Mouse (Mus musculus) midbrain, embryonic 11.5 days (tissue): ENCODE measurements at regions not wholly inside any gene's neighbourhood (a gene's known extent, or its start where the extent isn't known, plus 50 kb on each side); places are given as distances from the start of the nearest gene placed in this dataset.

Experiments used
- ATAC-seq: fragments of 200-750 bp; cut with Nextera tagmentation; 2 replicates; pipeline ENCODE4 v1.8.0; 2017; ENCODE audit warnings: moderate TSS enrichment, moderate library complexity; ENCODE audit not compliant: low FRiP score
- DNase-seq: peaks from one replicate; pipeline ENCODE4 v3.0.0; 2015; ENCODE audit warnings: low spot score; ENCODE audit errors: missing footprints
- H3K27ac ChIP-seq: fragments of 300-500 bp; sonication (generic); 2 replicates; pipeline ENCODE4 v1.5.1; 2014; ENCODE audit warnings: low read depth, low read length
- H3K27me3 ChIP-seq: fragments of 300-500 bp; sonication (generic); 2 replicates; pipeline ENCODE4 v1.6.1; 2014; ENCODE audit warnings: mild to moderate bottlenecking, low read length, moderate library complexity, mixed read lengths; ENCODE audit not compliant: control insufficient read depth, insufficient read depth
- H3K36me3 ChIP-seq: fragments of 300-500 bp; sonication (generic); 2 replicates; pipeline ENCODE4 v1.6.1; 2014; ENCODE audit warnings: mild to moderate bottlenecking, low read length, moderate library complexity, mixed read lengths; ENCODE audit not compliant: control insufficient read depth, insufficient read depth
- H3K4me1 ChIP-seq: fragments of 300-500 bp; sonication (generic); 2 replicates; pipeline ENCODE4 v1.6.1; 2014; ENCODE audit warnings: low read length; ENCODE audit not compliant: control insufficient read depth, insufficient read depth
- H3K4me2 ChIP-seq: fragments of 300-500 bp; sonication (generic); 2 replicates; pipeline ENCODE4 v1.6.1; 2014; ENCODE audit warnings: mild to moderate bottlenecking, moderate library complexity
- H3K4me3 ChIP-seq: fragments of 300-500 bp; sonication (generic); 2 replicates; pipeline ENCODE4 v1.5.1; 2014; ENCODE audit warnings: low read depth, low read length
- H3K9ac ChIP-seq: fragments of 300-500 bp; sonication (generic); 2 replicates; pipeline ENCODE4 v1.6.1; 2014; ENCODE audit warnings: low read length
- H3K9me3 ChIP-seq: fragments of 300-500 bp; sonication (generic); 2 replicates; pipeline ENCODE4 v1.6.1; 2016; ENCODE audit warnings: low read length; ENCODE audit not compliant: control insufficient read depth
- WGBS: fragments of 180-500 bp; shearing (Covaris S2); extraction: QIAGEN DNeasy Blood & Tissue Kit; methylation state at CpG from one replicate; pipeline ENCODE4 v1.1.7; 2014; 5-methylcytosine and 5-hydroxymethylcytosine counted together

DNA sequence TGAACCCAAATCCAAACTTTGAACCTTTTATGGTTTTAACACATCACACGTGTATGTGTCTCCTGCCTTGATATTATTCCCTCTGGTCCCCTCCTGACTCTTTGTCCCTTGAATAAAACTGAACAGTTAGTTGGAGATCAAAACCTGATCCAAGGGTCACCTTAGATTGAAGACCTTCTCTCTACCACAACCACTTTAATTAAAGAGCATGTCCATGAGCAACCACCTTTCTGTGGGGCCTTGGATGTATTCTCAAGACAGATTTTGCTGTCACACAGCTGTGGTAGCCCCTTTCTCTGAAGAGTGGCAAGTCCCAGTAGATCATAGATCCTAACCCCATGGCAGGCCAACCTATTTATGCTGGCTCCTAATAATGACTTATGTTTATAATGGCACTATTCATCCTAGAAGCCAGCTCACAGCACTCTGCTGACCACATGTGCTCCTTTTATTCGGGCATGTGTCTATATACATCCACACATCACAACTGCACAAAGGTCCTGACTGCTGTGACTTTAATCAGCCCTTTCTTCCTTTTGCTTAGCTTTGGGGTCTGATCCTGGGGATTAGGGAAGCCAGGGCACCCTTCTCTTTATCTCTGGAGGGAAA lies 536.8 kb upstream of the Tenm2 start:
- Histone ChIP-seq H3K4me2 (no peak overlapping the region), H3K27ac (no peak overlapping the region), H3K4me3 (no peak overlapping the region), H3K36me3 (no peaks in the 10 kb centered on the region), H3K9me3 (no peaks in the 10 kb centered on the region), H3K9ac (no peak overlapping the region), H3K27me3 (no peaks in the 10 kb centered on the region), H3K4me1 (peaks cover 11% of the 10 kb centered on the region)
- WGBS = 15% methylated on average over 2 of the region's 2 CpGs
- DNase-seq (peak; percentile 83), ATAC-seq (peak; percentile 89)

DNA sequence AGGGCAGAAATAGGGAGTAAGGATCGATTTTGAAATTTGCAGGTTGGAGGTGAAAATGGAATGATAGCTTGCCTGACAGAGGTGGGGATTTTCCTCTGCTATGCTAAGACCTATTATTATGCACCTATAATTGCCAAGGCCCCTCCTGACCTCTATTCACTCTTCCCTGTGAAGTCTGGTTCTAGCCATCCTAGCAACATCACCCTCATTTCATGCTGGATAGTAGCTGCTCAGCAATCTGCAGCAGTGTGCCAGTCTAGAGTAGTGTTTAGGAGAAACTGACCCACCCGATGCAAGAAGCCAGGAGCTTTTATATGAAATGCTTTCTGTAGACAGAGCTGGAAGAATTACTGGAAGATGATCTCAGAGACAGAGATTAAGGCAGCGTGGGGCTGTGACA lies 535.1 kb upstream of the Tenm2 start:
- 58% methylated on average over 3 of the region's 3 CpGs for WGBS
- Histone ChIP-seq H3K36me3 (no peaks in the 10 kb centered on the region), H3K27ac (no peak overlapping the region), H3K4me3 (no peak overlapping the region), H3K9me3 (no peaks in the 10 kb centered on the region), H3K4me2 (no peak overlapping the region), H3K4me1 (peaks cover 11% of the 10 kb centered on the region), H3K27me3 (no peaks in the 10 kb centered on the region), H3K9ac (no peak overlapping the region)
- DNase-seq (peak; percentile 68), ATAC-seq (no peak)

DNA sequence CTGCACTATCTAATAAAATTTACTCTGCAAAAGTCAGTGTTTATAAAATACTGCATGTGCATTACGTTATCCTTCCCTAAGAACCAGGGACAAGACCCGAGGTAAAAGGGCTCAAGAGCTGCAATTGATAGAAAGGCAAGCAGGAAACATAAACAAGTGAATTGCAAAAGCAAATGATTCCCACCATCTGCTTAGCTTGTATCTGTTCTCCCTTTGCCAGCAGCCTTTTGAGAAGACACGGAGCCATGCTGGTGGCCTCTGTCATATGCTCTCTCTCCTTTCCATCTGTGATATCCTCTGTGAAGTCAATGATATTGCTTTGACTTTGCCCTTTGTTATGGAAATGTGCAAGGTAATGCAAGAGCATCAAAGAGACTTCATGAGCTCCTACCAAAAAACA lies 532.4 kb upstream of the Tenm2 start:
- 73% methylated on average over 3 of the region's 3 CpGs for WGBS
- ATAC-seq = no peak
- peak; percentile 56 for DNase-seq

DNA sequence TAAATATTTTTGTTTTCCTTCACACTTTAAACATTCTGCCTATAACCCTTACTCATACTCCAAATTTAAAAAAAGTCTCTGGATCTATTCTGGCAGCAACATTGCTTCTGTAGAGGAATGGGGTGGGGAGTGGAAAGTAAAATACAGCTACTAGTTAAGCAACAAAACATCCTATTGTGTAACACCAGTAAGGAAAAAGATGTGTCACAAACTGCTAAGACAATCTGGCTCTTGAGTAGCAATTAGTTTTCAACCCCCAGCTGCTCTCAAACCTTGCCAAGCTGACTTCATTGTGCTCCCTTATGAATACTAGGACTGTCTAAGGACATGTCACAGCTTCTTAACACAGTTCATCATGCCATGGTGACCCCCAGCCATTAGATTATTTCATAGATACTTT lies 500.2 kb upstream of the Tenm2 start:
- no peaks in the 10 kb centered on the region for H3K4me1 ChIP-seq
- H3K9ac ChIP-seq = no peak overlapping the region
- DNase-seq (no peak), ATAC-seq (no peak)
- H3K27ac ChIP-seq = no peak overlapping the region
- H3K9me3 ChIP-seq = no peaks in the 10 kb centered on the region
- H3K36me3 ChIP-seq = no peaks in the 10 kb centered on the region
- H3K27me3 ChIP-seq = no peaks in the 10 kb centered on the region
- no peak overlapping the region for H3K4me2 ChIP-seq
- no peak overlapping the region for H3K4me3 ChIP-seq

More for the DNA sequence above, 532.4 kb upstream of the Tenm2 start:
- H3K4me2 ChIP-seq = no peak overlapping the region
- no peaks in the 10 kb centered on the region for H3K36me3 ChIP-seq
- H3K4me1 ChIP-seq = peaks cover 9% of the 10 kb centered on the region
- H3K27ac ChIP-seq = no peak overlapping the region
- no peaks in the 10 kb centered on the region for H3K9me3 ChIP-seq
- H3K9ac ChIP-seq = no peak overlapping the region
- H3K4me3 ChIP-seq = no peak overlapping the region
- H3K27me3 ChIP-seq = no peaks in the 10 kb centered on the region

DNA sequence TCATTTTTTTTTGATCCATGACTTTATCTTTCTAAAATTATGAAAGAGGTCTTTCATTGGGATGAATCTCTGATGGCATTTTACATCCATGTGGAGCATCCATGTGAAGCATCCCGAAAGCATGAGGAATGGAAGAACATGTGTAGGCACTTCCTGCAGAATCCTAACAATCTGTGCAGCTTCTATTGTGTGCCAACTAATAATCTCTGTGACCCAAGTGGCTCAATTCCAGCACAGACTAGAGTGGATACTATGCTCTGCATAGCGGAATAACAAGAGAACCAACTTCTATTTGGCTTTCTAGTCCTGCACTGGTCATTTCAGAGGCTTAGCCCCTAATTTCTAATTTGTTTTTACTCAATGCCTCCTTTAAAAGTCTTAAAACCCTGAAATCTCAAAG lies 499.7 kb upstream of the Tenm2 start:
- Histone ChIP-seq H3K27me3 (no peaks in the 10 kb centered on the region), H3K9ac (no peak overlapping the region)
- WGBS = 76% methylated on average over 2 of the region's 2 CpGs

DNA sequence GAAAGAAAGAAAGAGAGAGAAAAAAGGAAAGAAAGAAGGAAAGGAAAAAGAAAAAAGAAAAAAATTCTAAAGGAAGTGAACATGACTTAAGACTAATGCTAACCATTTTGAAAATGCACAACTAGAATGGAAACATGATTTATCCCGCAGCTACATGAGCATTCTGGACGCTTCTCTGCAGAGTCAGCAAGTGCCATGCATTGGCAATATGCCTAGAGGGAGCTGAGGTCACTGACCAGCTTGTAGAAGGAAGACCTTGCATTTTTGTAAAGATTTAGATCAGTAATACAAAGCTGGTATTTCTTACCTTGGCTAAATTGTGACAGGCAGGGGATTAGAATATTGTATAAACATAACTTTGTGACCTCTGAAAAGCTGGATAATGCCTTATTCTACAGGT lies 461.2 kb upstream of the Tenm2 start:
- no peak overlapping the region for H3K4me3 ChIP-seq
- H3K36me3 ChIP-seq = no peaks in the 10 kb centered on the region
- no peaks in the 10 kb centered on the region for H3K4me1 ChIP-seq
- 80% methylated on average over 2 of the region's 2 CpGs for WGBS
- DNase-seq = no peak
- no peaks in the 10 kb centered on the region for H3K9me3 ChIP-seq
- no peak for ATAC-seq
- no peak overlapping the region for H3K4me2 ChIP-seq
- no peaks in the 10 kb centered on the region for H3K27me3 ChIP-seq
- no peak overlapping the region for H3K9ac ChIP-seq
- no peak overlapping the region for H3K27ac ChIP-seq

More for the DNA sequence above, 499.7 kb upstream of the Tenm2 start:
- no peaks in the 10 kb centered on the region for H3K4me1 ChIP-seq
- H3K36me3 ChIP-seq = no peaks in the 10 kb centered on the region
- no peak overlapping the region for H3K4me2 ChIP-seq
- no peak for ATAC-seq
- no peaks in the 10 kb centered on the region for H3K9me3 ChIP-seq
- H3K4me3 ChIP-seq = no peak overlapping the region
- DNase-seq = no peak
- no peak overlapping the region for H3K27ac ChIP-seq

DNA sequence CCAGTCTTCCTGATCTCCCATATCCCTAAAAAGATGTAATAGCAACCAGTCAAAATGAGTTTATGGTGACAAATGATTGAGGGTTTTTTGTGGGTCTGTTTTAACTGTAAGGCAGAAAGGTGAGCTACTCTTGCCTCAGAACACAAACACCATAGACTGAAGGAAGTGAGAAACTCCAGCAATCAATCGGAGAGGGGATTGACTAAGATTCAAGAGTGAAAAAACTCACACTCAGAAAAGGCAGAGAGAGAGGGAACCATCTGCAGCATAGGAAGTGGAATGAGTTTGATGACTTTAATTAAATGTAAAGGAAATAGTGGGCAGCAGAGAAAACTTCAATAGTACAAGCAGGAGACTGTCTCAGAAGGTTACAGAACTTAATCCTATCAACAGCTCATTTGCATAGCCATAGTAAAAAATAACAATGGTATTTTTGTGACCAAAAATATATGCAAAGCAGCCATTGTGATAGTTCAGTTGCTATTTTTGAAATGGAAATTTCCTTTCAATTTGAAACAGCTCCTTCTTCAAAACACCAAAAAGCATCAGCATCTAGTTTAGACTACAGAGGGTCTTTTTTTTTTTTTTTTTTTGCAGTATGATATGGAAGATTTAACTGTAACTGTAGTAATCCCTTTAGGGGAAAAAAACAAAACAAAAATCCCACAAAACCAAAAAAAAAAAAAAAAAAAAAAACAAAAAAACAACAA lies 442.9 kb upstream of the Tenm2 start:
- no peaks in the 10 kb centered on the region for H3K9me3 ChIP-seq
- DNase-seq = no peak
- no peak overlapping the region for H3K9ac ChIP-seq
- ATAC-seq = peak; percentile 83
- peaks cover 4% of the 10 kb centered on the region; the same call in 1 of the 2 replicates for H3K4me1 ChIP-seq
- peak overlapping the region; percentile 12 for H3K27ac ChIP-seq
- whole genome bisulfite sequencing = 17% methylated on average over 1 of the region's 1 CpGs
- no peaks in the 10 kb centered on the region for H3K36me3 ChIP-seq
- H3K4me3 ChIP-seq = no peak overlapping the region
- no peak overlapping the region for H3K4me2 ChIP-seq
- no peaks in the 10 kb centered on the region for H3K27me3 ChIP-seq

DNA sequence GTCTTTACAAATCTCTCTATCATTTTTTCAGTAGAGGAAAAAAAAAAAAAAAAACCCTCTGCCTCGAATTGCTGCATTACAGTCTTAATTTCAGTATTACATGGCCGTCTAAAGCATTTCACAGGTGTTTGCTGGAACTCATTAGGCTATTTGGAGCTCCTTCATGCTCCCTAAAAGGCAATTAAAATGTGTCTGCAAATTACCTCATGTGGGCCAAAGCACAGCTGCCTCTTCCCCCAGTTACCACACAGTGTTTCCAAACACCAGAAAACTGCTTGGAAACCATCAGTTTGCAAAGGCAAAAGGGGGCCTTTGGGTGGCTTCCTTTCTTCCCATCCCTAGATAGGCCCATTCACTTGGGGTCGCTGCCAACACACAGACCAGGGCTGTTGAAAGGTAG lies 435.6 kb upstream of the Tenm2 start:
- WGBS = 52% methylated on average over 3 of the region's 3 CpGs

DNA sequence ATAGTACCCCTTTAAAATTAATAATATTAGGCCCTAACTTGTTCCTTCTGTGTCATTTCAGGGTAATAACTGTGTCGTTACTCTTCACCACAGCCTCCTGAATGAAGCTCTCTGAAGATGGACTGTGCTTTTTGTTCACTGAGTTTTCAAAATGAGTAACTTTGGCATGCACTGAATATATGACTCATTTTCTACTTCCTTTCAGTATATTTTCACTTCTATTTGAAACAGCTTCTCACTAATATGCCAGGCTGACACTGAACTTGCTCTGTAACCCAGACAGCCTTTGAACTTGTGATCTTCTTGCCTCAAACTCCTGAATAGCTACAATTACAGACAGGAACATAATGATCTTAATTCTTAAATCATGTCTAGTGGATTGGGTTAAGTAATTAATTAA lies 431.2 kb upstream of the Tenm2 start:
- no peak for ATAC-seq

More for the DNA sequence above, 435.6 kb upstream of the Tenm2 start:
- H3K27ac ChIP-seq = no peak overlapping the region
- H3K9me3 ChIP-seq = no peaks in the 10 kb centered on the region
- DNase-seq = no peak
- no peak overlapping the region for H3K9ac ChIP-seq
- H3K4me1 ChIP-seq = no peaks in the 10 kb centered on the region
- H3K4me3 ChIP-seq = no peak overlapping the region
- H3K27me3 ChIP-seq = no peaks in the 10 kb centered on the region
- no peaks in the 10 kb centered on the region for H3K36me3 ChIP-seq
- ATAC-seq = no peak
- H3K4me2 ChIP-seq = no peak overlapping the region

More for the DNA sequence above, 431.2 kb upstream of the Tenm2 start:
- DNase-seq = no peak
- no peak overlapping the region for H3K4me3 ChIP-seq
- no peak overlapping the region for H3K9ac ChIP-seq
- no peaks in the 10 kb centered on the region for H3K4me1 ChIP-seq
- no peak overlapping the region for H3K27ac ChIP-seq
- H3K27me3 ChIP-seq = no peaks in the 10 kb centered on the region
- 90% methylated on average over 1 of the region's 1 CpGs for WGBS
- no peaks in the 10 kb centered on the region for H3K9me3 ChIP-seq
- no peak overlapping the region for H3K4me2 ChIP-seq
- H3K36me3 ChIP-seq = no peaks in the 10 kb centered on the region
